Mouse (Mus musculus) v-Abl transformed pro-B cells (cell line): Measurements from ENCODE around the gene Dntt.

Experiments used
- in situ Hi-C, 2 experiments: fragments of 400-800 bp; cut with MboI; formaldehyde crosslinking; loops; one replicate each; pipeline ENCODE4 v1.15.1; 2025; ENCODE audit not compliant: unreplicated experiment in 2 of 2

The Dntt gene

GRCm38 (mm10) chr19:41048187-41048559, 19.1 kb downstream of the Dntt start:
- in situ Hi-C loops, result no loop called here

- in situ Hi-C loops, result loop anchor here (5.0 to 10.0 kb wide), 3 partner anchors 34 to 299 kb away; no protein-coding TSS in a partner anchor
Measured at GRCm38 (mm10) chr19:41051714-41052113, 22.6 kb downstream of the Dntt start.

- in situ Hi-C loops, result loop anchor here (5.0 to 10.0 kb wide), 3 partner anchors 35 to 300 kb away; no protein-coding TSS in a partner anchor
Measured at GRCm38 (mm10) chr19:41052247-41052646, 23.2 kb downstream of the Dntt start.

- in situ Hi-C loops, result loop anchor here (5.0 to 10.0 kb wide), 3 partner anchors 36 to 301 kb away; no protein-coding TSS in a partner anchor
Measured at GRCm38 (mm10) chr19:41053530-41053929, 24.5 kb downstream of the Dntt start.

GRCm38 (mm10) chr19:41054702-41055101, 25.6 kb downstream of the Dntt start:
- in situ Hi-C loops, result loop anchor here (5.0 to 10.0 kb wide), 3 partner anchors 37 to 302 kb away; no protein-coding TSS in a partner anchor

GRCm38 (mm10) chr19:41071500-41071899, 42.4 kb downstream of the Dntt start:
- in situ Hi-C loops, result no loop called here

GRCm38 (mm10) chr19:41073746-41074455, 44.8 kb downstream of the Dntt start:
- in situ Hi-C loops, result no loop called here

GRCm38 (mm10) chr19:41076906-41077305, 47.8 kb downstream of the Dntt start, which contains the start of gene Opalin:
Gene Opalin, minus strand, starts transcription at chr19:41077113.
- in situ Hi-C loops, result loop anchor here in 1 of 2 experiments (25.0 kb wide), 2 partner anchors 385 to 1085 kb away; partner anchors contain the start of gene Zfyve27

- in situ Hi-C loops, result loop anchor here (5.0 to 25.0 kb wide), 5 partner anchors 156 to 1081 kb away; partner anchors contain the start of gene Zfyve27 (in 1 of the 2)
Measured at GRCm38 (mm10) chr19:41081589-41081988, 52.5 kb downstream of the Dntt start.

- in situ Hi-C loops, result loop anchor here (5.0 to 25.0 kb wide), 5 partner anchors 154 to 1079 kb away; partner anchors contain the start of gene Zfyve27 (in 1 of the 2)
Measured at GRCm38 (mm10) chr19:41083646-41084045, 54.6 kb downstream of the Dntt start.

GRCm38 (mm10) chr19:41086289-41086688, 57.2 kb downstream of the Dntt start:
- in situ Hi-C loops, result loop anchor here in 1 of 2 experiments (25.0 kb wide), 2 partner anchors 376 to 1076 kb away; partner anchors contain the start of gene Zfyve27

- in situ Hi-C loops, result loop anchor here in 1 of 2 experiments (25.0 kb wide), 2 partner anchors 376 to 1076 kb away; partner anchors contain the start of gene Zfyve27
Measured at GRCm38 (mm10) chr19:41086700-41087099, 57.6 kb downstream of the Dntt start.

- in situ Hi-C loops, result loop anchor here in 1 of 2 experiments (25.0 kb wide), 2 partner anchors 374 to 1074 kb away; partner anchors contain the start of gene Zfyve27
Measured at GRCm38 (mm10) chr19:41087901-41088300, 58.8 kb downstream of the Dntt start.

- in situ Hi-C loops, result loop anchor here in 1 of 2 experiments (25.0 kb wide), 2 partner anchors 374 to 1074 kb away; partner anchors contain the start of gene Zfyve27
Measured at GRCm38 (mm10) chr19:41088491-41088890, 59.4 kb downstream of the Dntt start.

- in situ Hi-C loops, result loop anchor here in 1 of 2 experiments (25.0 kb wide), 2 partner anchors 372 to 1072 kb away; partner anchors contain the start of gene Zfyve27
Measured at GRCm38 (mm10) chr19:41089833-41090232, 60.8 kb downstream of the Dntt start.

GRCm38 (mm10) chr19:41091901-41092300, 62.8 kb downstream of the Dntt start:
- in situ Hi-C loops, result loop anchor here in 1 of 2 experiments (25.0 kb wide), 2 partner anchors 370 to 1070 kb away; partner anchors contain the start of gene Zfyve27

GRCm38 (mm10) chr19:41097038-41097437, 68.0 kb downstream of the Dntt start:
- in situ Hi-C loops, result loop anchor here in 1 of 2 experiments (5.0 to 25.0 kb wide), 3 partner anchors 80 to 1065 kb away; partner anchors contain the start of gene Zfyve27

- in situ Hi-C loops, result loop anchor here (10.0 to 25.0 kb wide), 2 partner anchors 134 to 361 kb away; no protein-coding TSS in a partner anchor
Measured at GRCm38 (mm10) chr19:41100863-41101262, 71.8 kb downstream of the Dntt start.

- in situ Hi-C loops, result loop anchor here (10.0 to 25.0 kb wide), 2 partner anchors 133 to 361 kb away; no protein-coding TSS in a partner anchor
Measured at GRCm38 (mm10) chr19:41101390-41101789, 72.3 kb downstream of the Dntt start.

- in situ Hi-C loops, result loop anchor here (10.0 to 25.0 kb wide), 2 partner anchors 130 to 357 kb away; no protein-coding TSS in a partner anchor
Measured at GRCm38 (mm10) chr19:41104922-41105321, 75.8 kb downstream of the Dntt start.

- in situ Hi-C loops, result loop anchor here (10.0 to 25.0 kb wide), 2 partner anchors 127 to 355 kb away; no protein-coding TSS in a partner anchor
Measured at GRCm38 (mm10) chr19:41107530-41107929, 78.5 kb downstream of the Dntt start.
